Mouse (Mus musculus) limb, embryonic 13.5 days (tissue): ENCODE data around the gene Trpm1. TPM values are rescaled to one million over a fixed set of nuclear protein-coding genes. Genes with fewer than 3 reads are reported as not detected.

Source experiments
- ATAC-seq: fragments of 200-750 bp; cut with Nextera tagmentation; 2 replicates; pipeline ENCODE4 v1.8.0; 2017; ENCODE audit warnings: low read depth, moderate number of reproducible peaks, moderate TSS enrichment; ENCODE audit not compliant: low FRiP score
- H3K27ac ChIP-seq: fragments of 300-500 bp; sonication (generic); 2 replicates; pipeline ENCODE4 v1.5.1; 2015; ENCODE audit warnings: inconsistent platforms, mild to moderate bottlenecking, moderate library complexity
- H3K27me3 ChIP-seq: fragments of 300-500 bp; sonication (generic); 2 replicates; pipeline ENCODE4 v1.6.1; 2015; ENCODE audit warnings: mild to moderate bottlenecking, inconsistent platforms
- H3K36me3 ChIP-seq: fragments of 300-500 bp; sonication (generic); 2 replicates; pipeline ENCODE4 v1.6.1; 2015; ENCODE audit warnings: inconsistent platforms, mild to moderate bottlenecking, moderate library complexity
- H3K4me1 ChIP-seq: fragments of 300-500 bp; sonication (generic); 2 replicates; pipeline ENCODE4 v1.6.1; 2015; ENCODE audit warnings: inconsistent platforms
- H3K4me2 ChIP-seq: fragments of 300-500 bp; sonication (generic); replicated peaks from 2 replicates; pipeline ENCODE4 v1.6.1; 2015; ENCODE audit warnings: inconsistent platforms, mild to moderate bottlenecking, moderate library complexity
- H3K4me3 ChIP-seq: fragments of 300-500 bp; sonication (generic); 2 replicates; pipeline ENCODE4 v1.5.1; 2015; ENCODE audit warnings: moderate library complexity, mild to moderate bottlenecking, inconsistent platforms
- H3K9ac ChIP-seq: fragments of 300-500 bp; sonication (generic); 2 replicates; pipeline ENCODE4 v1.6.1; 2015; ENCODE audit warnings: mild to moderate bottlenecking, inconsistent platforms
- H3K9me3 ChIP-seq: fragments of 300-500 bp; sonication (generic); 2 replicates; pipeline ENCODE4 v1.6.1; 2016; ENCODE audit warnings: inconsistent platforms
- WGBS: fragments of 180-500 bp; shearing (Covaris S2); methylation state at CpG from one replicate; pipeline ENCODE4 v1.1.7; 2015; 5-methylcytosine and 5-hydroxymethylcytosine counted together
- polyA plus RNA-seq: library from polyadenylated mRNA; unstranded; fragments of >200 nt; fragmentation: Nextera tagmentation; extraction: Ambion mirVana; gene quantifications from 2 replicates; pipeline ENCODE4 v1.2.1, GENCODE M21; 2015

Gene Trpm1
- polyA plus RNA-seq, 1 experiment from 2014 or later = 0.33 TPM

DNA sequence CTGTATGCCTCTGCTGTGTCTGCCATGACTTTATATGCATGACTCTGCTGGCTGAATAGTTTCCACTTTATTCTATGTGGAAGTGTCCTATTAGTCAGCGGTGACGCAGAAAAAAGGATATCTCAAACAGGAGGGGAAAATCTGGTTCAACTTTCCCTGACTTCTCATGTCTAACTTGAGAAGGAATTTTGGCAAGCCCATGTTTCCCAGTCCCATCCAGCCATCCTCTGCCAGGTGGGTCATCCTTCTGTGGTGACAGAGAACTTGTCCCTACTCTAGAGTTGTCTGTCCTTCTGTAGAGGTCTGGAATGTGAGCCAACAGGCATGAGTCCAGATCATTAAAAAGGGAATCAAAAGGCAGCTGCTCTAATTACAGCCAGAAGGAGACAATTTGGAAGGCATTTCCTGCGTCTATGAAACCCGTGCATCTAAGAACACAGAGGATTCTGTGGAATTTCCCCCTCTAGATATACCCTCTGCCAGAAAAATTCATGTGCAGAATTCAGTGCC is 86.2 kb downstream of the Trpm1 start:
- 45% methylated on average over 4 of the region's 4 CpGs for WGBS
- Histone ChIP-seq H3K27ac (no peak overlapping the region), H3K27me3 (no peaks in the 10 kb centered on the region), H3K4me2 (no peak overlapping the region), H3K36me3 (no peaks in the 10 kb centered on the region), H3K4me1 (peaks cover 13% of the 10 kb centered on the region), H3K4me3 (no peak overlapping the region), H3K9ac (no peak overlapping the region), H3K9me3 (no peaks in the 10 kb centered on the region)
- ATAC-seq = no peak

DNA sequence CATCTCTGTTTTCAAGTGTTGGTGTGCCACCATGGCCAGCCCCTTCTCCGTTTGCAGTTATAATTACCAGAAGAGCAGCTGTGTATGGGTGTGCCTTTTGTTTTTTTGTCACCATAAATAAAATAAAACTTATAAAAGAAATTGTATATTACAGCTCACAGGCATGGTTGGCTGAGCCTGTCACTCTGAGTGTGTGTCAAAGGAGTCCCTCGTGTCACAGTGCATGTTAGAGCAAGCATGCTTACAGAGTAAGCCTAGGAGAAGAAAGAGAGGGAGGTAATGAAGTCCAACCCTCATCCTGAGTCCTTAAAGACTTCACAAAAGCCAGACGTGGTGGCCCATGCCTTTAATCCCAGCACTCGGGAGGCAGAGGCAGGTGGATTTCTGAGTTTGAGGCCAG is 88.8 kb downstream of the Trpm1 start:
- WGBS = 38% methylated on average over 4 of the region's 4 CpGs
- no peak for ATAC-seq
- peaks cover 13% of the 10 kb centered on the region for H3K4me1 ChIP-seq
- no peaks in the 10 kb centered on the region for H3K27me3 ChIP-seq
- H3K27ac ChIP-seq = no peak overlapping the region
- H3K9ac ChIP-seq = no peak overlapping the region
- H3K4me2 ChIP-seq = no peak overlapping the region
- H3K36me3 ChIP-seq = no peaks in the 10 kb centered on the region
- H3K4me3 ChIP-seq = no peak overlapping the region
- no peaks in the 10 kb centered on the region for H3K9me3 ChIP-seq

DNA sequence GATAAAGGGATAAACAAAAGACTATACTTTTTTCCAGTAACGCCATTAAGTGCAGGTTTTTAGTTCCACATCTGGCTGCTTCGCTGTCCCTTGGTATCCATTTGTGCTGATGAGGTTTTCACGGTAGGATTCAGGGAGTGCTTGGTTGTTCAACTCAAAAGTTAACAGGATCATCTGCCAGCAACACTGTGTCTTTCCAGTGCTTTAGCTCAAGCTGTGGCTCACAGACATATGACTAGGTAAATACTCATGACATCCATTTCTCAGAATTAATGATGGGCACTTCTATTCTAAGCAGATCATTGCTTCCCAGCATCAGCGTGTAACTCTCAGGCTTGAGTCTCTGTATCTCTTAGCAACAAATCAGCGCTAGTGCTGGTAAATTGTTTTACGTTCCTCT is 90.7 kb downstream of the Trpm1 start:
- 72% methylated on average over 6 of the region's 6 CpGs for WGBS
- Histone ChIP-seq H3K9ac (no peak overlapping the region), H3K4me3 (no peak overlapping the region), H3K9me3 (no peaks in the 10 kb centered on the region), H3K36me3 (no peaks in the 10 kb centered on the region), H3K27ac (no peak overlapping the region), H3K4me1 (peaks cover 13% of the 10 kb centered on the region), H3K4me2 (no peak overlapping the region), H3K27me3 (no peaks in the 10 kb centered on the region)
- no peak for ATAC-seq

DNA sequence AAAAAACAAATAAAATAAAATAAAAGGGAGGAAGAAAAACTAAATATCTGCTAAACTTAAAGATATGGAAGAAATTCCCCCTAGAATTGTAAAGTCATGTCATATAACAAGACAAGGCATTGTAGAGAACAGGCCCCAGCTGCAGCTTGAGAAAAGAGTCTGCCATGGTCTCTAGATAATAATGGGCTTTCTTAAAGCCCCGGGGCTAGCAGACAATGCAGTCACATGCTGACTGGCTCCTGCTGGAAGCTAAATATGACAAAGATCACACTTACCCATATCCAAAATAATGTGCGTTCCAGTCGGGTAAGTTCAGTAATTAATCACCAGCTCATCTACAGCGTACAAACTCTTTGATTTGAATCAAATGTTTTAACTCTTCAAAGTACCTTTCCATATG is 93.1 kb downstream of the Trpm1 start:
- no peaks in the 10 kb centered on the region for H3K36me3 ChIP-seq
- no peak overlapping the region for H3K4me2 ChIP-seq
- no peak overlapping the region for H3K27ac ChIP-seq
- no peaks in the 10 kb centered on the region for H3K9me3 ChIP-seq
- H3K4me1 ChIP-seq = peaks cover 8% of the 10 kb centered on the region
- no peak overlapping the region for H3K9ac ChIP-seq
- H3K4me3 ChIP-seq = no peak overlapping the region
- 75% methylated on average over 4 of the region's 4 CpGs for WGBS
- H3K27me3 ChIP-seq = no peaks in the 10 kb centered on the region
- ATAC-seq = no peak

DNA sequence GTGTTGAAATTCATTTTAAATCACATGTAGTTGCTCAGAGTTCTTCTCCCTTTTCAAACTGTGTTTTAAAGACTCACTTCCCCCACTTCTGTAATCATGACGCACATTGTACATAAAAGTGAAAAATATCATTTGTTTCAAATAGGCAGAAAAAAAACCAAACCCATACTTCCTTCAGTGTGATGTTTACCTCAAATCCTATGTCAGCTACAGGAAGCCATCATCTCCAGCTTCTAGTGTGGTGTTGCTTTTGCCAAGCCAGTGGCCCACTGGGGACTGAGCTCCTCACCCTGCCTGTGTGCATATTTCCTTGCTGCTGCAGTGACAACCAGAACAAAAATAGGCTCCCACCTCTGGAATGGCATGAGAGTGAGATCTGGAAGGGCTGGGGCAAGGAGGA is 94.7 kb downstream of the Trpm1 start:
- ATAC-seq = no peak
- H3K9ac ChIP-seq = no peak overlapping the region
- H3K4me1 ChIP-seq = no peaks in the 10 kb centered on the region
- 89% methylated on average over 1 of the region's 1 CpGs for WGBS
- H3K9me3 ChIP-seq = no peaks in the 10 kb centered on the region
- H3K27ac ChIP-seq = no peak overlapping the region
- no peak overlapping the region for H3K4me2 ChIP-seq
- no peaks in the 10 kb centered on the region for H3K27me3 ChIP-seq
- no peaks in the 10 kb centered on the region for H3K36me3 ChIP-seq
- H3K4me3 ChIP-seq = no peak overlapping the region

DNA sequence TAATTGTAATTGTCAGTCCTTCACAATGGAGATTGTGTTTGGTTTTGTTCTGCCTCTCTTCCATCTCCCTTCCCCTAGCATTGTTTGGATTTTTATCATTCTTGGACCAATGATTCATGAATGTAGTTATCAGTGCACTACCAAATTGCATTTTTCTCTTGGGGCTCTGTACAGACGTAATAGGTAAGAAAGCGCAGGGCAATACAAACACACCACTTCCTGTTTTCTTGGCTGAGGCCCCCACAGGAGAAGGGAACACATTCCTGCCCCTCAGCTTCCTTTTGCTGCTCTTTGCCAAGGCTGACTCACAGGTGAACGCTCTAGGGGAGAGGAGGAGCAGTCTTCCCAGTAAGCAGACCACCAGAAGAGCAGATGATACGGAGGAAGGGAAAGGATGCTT is 96.1 kb downstream of the Trpm1 start:
- no peak for ATAC-seq
- WGBS = 50% methylated on average over 4 of the region's 4 CpGs
- no peak overlapping the region for H3K4me2 ChIP-seq

DNA sequence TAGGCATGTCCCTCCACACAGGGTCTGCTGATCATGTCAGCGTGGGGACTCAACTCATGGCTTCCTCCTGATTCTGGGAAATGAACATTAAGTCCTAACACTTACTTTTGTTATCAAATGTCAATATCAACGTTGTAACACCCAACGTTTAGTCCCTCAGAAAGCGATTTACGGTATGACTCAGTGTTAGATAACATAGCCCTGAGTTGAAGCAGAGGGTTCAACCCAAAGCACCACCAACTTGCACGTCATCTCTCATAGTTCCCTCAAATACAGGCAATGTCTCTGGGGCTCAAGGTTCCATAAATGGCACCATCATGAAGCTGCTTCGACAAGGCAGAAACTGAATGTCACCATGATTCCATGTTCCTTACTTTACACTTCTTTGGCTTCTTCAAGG is 96.8 kb downstream of the Trpm1 start:
- H3K4me1 ChIP-seq = no peaks in the 10 kb centered on the region
- no peaks in the 10 kb centered on the region for H3K27me3 ChIP-seq
- peaks cover 3% of the 10 kb centered on the region; the same call in 1 of the 2 replicates for H3K9me3 ChIP-seq
- no peak overlapping the region for H3K27ac ChIP-seq
- no peak overlapping the region for H3K4me2 ChIP-seq
- no peak overlapping the region for H3K4me3 ChIP-seq
- no peak overlapping the region for H3K9ac ChIP-seq
- ATAC-seq = no peak
- H3K36me3 ChIP-seq = no peaks in the 10 kb centered on the region
- 91% methylated on average over 7 of the region's 7 CpGs for WGBS

More for the DNA sequence above, 96.1 kb downstream of the Trpm1 start:
- Histone ChIP-seq H3K27ac (no peak overlapping the region), H3K9me3 (peaks cover 3% of the 10 kb centered on the region; the same call in 1 of the 2 replicates), H3K36me3 (no peaks in the 10 kb centered on the region), H3K9ac (no peak overlapping the region), H3K4me3 (no peak overlapping the region), H3K27me3 (no peaks in the 10 kb centered on the region), H3K4me1 (no peaks in the 10 kb centered on the region)

DNA sequence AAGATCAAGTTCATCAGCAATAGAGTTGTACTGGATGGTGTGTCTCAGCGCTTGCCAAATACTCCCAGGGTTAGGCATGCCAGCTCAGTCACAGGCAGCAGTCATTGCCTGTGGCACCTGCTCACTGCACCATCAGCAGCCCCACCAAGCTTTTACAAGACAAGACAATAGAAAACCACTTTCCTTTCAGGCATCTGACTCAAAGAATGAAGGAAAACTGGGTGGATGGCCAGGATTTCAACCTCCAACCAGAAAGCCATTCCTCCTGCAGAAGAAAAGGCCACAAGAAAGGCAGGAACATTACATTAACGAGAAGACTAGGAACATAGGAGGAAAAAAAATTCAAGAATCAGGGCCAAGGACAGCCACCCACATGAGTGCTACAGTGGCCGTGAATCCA is 100.1 kb downstream of the Trpm1 start:
- H3K27me3 ChIP-seq = no peaks in the 10 kb centered on the region
- 89% methylated on average over 3 of the region's 3 CpGs for WGBS
- no peak for ATAC-seq
- H3K4me3 ChIP-seq = no peak overlapping the region
- H3K36me3 ChIP-seq = no peaks in the 10 kb centered on the region
- no peaks in the 10 kb centered on the region for H3K4me1 ChIP-seq
- H3K9me3 ChIP-seq = peaks cover 3% of the 10 kb centered on the region; the same call in 1 of the 2 replicates
- H3K27ac ChIP-seq = no peak overlapping the region
- H3K9ac ChIP-seq = no peak overlapping the region
- H3K4me2 ChIP-seq = no peak overlapping the region

DNA sequence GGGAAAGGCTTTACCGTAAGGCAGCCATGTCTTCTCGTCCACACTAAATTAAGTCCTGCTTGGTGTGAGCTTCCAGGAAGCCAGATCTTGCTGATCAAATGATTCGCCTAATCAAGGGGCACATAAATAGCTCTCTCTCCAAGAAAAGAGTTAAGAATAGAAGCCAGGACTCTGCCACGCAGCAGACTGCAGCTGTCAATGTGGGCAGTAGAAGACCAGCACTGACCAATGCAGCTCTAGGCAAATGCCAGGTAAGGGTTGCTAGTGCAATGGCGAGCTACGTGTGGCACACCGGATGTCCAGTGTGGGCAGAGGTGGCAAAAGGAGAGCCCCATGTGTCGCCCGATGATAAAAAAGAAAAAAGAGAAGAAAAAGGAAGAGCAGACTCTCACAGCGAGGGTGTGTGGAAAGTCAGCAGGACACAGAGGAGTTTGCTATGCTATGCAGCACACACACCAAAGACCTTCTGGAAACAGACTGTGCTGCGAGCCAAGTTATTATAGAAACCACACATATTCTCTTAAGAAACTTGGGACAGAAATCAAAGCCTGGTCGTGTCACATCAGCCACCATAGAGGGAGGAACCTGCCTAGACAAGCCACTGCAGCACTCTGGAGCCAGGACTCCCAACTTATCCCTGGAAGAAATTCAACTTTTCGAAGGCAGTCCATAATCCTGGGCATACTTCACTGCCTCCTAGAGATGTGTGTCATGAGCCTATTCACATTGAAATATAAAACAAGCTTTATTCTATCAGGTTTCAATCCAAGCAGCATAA is 112.1 kb downstream of the Trpm1 start:
- H3K4me2 ChIP-seq = no peak overlapping the region
- ATAC-seq = no peak
- no peak overlapping the region for H3K4me3 ChIP-seq
- H3K9me3 ChIP-seq = 0 out of 2 replicates have a peak, but pooled peaks cover 5% of the 10 kb centered on the region
- WGBS = 83% methylated on average over 13 of the region's 13 CpGs
- H3K36me3 ChIP-seq = no peaks in the 10 kb centered on the region
- H3K27me3 ChIP-seq = peaks cover 27% of the 10 kb centered on the region
- H3K9ac ChIP-seq = no peak overlapping the region
- H3K27ac ChIP-seq = no peak overlapping the region
- peaks cover 4% of the 10 kb centered on the region; the same call in 1 of the 2 replicates for H3K4me1 ChIP-seq

DNA sequence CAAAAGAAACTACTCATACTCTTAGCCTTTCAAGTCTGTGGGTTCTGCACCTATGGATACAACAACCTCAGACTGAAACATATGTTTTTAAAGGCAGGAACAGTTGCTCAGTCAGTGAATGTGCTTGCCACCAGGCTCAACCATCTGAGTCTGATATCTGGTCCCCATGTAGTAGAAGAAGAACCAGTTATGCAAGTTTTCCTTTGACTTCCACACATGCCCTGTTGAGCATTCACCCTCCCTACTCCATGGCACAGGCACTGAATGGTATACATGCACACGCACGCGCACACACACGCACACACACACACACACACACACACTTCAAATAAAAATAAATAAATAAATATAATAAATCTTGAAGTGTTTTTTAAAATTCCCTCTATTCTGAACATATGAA is 113.0 kb downstream of the Trpm1 start:
- ATAC-seq = no peak
- Histone ChIP-seq H3K9ac (no peak overlapping the region), H3K4me1 (peaks cover 4% of the 10 kb centered on the region; the same call in 1 of the 2 replicates), H3K36me3 (no peaks in the 10 kb centered on the region), H3K9me3 (0 out of 2 replicates have a peak, but pooled peaks cover 5% of the 10 kb centered on the region), H3K4me2 (no peak overlapping the region), H3K27me3 (peaks cover 27% of the 10 kb centered on the region), H3K27ac (no peak overlapping the region), H3K4me3 (no peak overlapping the region)
- 89% methylated on average over 4 of the region's 4 CpGs for WGBS

DNA sequence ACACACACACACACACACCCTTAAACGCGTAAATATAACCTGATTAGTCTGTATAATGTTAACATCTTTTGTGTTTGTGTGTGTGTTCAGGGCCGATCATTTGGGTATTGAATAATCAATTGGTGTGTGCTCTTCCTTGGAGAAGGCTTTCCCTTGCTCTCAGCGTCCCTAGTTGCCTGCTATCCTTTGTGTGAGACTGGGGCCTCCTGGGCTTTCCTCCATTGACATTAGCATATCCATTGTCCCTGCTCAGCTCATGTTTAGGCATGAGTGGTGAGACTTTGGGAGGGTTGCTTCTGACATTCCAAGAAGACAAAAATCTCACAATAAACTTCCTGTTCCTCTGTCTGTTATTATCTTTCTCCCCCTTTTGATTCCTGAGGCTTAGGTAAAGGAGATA is 118.3 kb downstream of the Trpm1 start:
- WGBS = 53% methylated on average over 4 of the region's 4 CpGs
- no peaks in the 10 kb centered on the region for H3K36me3 ChIP-seq
- ATAC-seq = no peak
- peaks cover 26% of the 10 kb centered on the region for H3K27me3 ChIP-seq
- H3K4me3 ChIP-seq = no peak overlapping the region
- H3K4me1 ChIP-seq = peaks cover 4% of the 10 kb centered on the region; the same call in 1 of the 2 replicates
- H3K4me2 ChIP-seq = no peak overlapping the region
- no peak overlapping the region for H3K9ac ChIP-seq
- no peaks in the 10 kb centered on the region for H3K9me3 ChIP-seq
- no peak overlapping the region for H3K27ac ChIP-seq

DNA sequence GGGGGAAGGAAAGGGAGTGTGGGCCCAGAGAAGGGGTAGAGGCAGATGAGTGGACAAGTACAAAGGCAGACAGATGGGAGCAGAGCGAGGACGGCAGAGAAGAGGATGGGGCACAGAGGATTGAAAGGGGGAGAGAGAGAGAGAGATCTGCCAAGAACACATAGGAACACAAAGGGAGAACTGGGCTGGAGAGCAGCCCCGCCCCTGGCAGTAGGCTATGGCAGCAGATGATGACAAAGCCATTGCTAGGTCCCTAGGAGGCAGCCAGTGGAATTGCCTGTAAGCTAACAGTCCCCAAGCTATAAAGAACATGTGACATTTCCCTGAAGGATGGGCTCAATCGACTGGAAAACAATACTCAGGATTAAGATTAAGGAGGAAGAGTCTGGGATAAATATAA is 121.9 kb downstream of the Trpm1 start:
- no peak overlapping the region for H3K9ac ChIP-seq
- H3K4me2 ChIP-seq = no peak overlapping the region
- no peaks in the 10 kb centered on the region for H3K27me3 ChIP-seq
- no peaks in the 10 kb centered on the region for H3K4me1 ChIP-seq
- H3K27ac ChIP-seq = no peak overlapping the region
- H3K9me3 ChIP-seq = no peaks in the 10 kb centered on the region
- no peak overlapping the region for H3K4me3 ChIP-seq
- ATAC-seq = no peak
- WGBS = 78% methylated on average over 4 of the region's 4 CpGs
- H3K36me3 ChIP-seq = no peaks in the 10 kb centered on the region

DNA sequence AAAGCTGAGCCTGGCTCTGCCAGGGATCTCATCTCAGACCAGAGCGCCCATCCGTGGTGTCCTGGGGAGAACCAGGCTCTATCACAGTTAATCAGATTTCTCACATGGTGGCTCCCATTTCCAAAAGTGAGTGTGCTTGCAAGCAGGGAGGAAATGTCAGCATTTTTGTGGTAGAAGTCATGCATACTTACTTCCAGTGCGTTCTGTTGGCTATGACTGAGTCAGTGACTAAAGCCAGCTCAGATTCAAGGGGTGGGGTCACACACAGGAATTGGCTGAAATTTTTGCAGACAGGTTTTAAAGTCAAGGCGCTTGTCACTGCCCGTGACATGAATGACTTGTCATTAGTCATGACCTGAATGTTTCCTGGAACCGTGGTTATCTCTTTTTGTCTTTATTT is 123.3 kb downstream of the Trpm1 start:
- Histone ChIP-seq H3K4me3 (no peak overlapping the region), H3K27ac (no peak overlapping the region), H3K9me3 (no peaks in the 10 kb centered on the region), H3K9ac (no peak overlapping the region), H3K4me2 (no peak overlapping the region), H3K36me3 (no peaks in the 10 kb centered on the region), H3K27me3 (no peaks in the 10 kb centered on the region), H3K4me1 (no peaks in the 10 kb centered on the region)
- 59% methylated on average over 6 of the region's 6 CpGs for WGBS
- ATAC-seq = no peak
